Mouse (Mus musculus) midbrain, embryonic 11.5 days (tissue): ENCODE measurements around the gene Elovl4. TPM values are rescaled to one million over a fixed set of nuclear protein-coding genes. Genes with fewer than 3 reads are reported as not detected.

ENCODE experiments used
- ATAC-seq: fragments of 200-750 bp; cut with Nextera tagmentation; 2 replicates; pipeline ENCODE4 v1.8.0; 2017; ENCODE audit warnings: moderate TSS enrichment, moderate library complexity; ENCODE audit not compliant: low FRiP score
- DNase-seq: peaks from one replicate; pipeline ENCODE4 v3.0.0; 2015; ENCODE audit warnings: low spot score; ENCODE audit errors: missing footprints
- H3K27ac ChIP-seq: fragments of 300-500 bp; sonication (generic); 2 replicates; pipeline ENCODE4 v1.5.1; 2014; ENCODE audit warnings: low read depth, low read length
- H3K27me3 ChIP-seq: fragments of 300-500 bp; sonication (generic); 2 replicates; pipeline ENCODE4 v1.6.1; 2014; ENCODE audit warnings: mild to moderate bottlenecking, low read length, moderate library complexity, mixed read lengths; ENCODE audit not compliant: control insufficient read depth, insufficient read depth
- H3K36me3 ChIP-seq: fragments of 300-500 bp; sonication (generic); 2 replicates; pipeline ENCODE4 v1.6.1; 2014; ENCODE audit warnings: mild to moderate bottlenecking, low read length, moderate library complexity, mixed read lengths; ENCODE audit not compliant: control insufficient read depth, insufficient read depth
- H3K4me1 ChIP-seq: fragments of 300-500 bp; sonication (generic); 2 replicates; pipeline ENCODE4 v1.6.1; 2014; ENCODE audit warnings: low read length; ENCODE audit not compliant: control insufficient read depth, insufficient read depth
- H3K4me2 ChIP-seq: fragments of 300-500 bp; sonication (generic); 2 replicates; pipeline ENCODE4 v1.6.1; 2014; ENCODE audit warnings: mild to moderate bottlenecking, moderate library complexity
- H3K4me3 ChIP-seq: fragments of 300-500 bp; sonication (generic); 2 replicates; pipeline ENCODE4 v1.5.1; 2014; ENCODE audit warnings: low read depth, low read length
- H3K9ac ChIP-seq: fragments of 300-500 bp; sonication (generic); 2 replicates; pipeline ENCODE4 v1.6.1; 2014; ENCODE audit warnings: low read length
- H3K9me3 ChIP-seq: fragments of 300-500 bp; sonication (generic); 2 replicates; pipeline ENCODE4 v1.6.1; 2016; ENCODE audit warnings: low read length; ENCODE audit not compliant: control insufficient read depth
- WGBS: fragments of 180-500 bp; shearing (Covaris S2); extraction: QIAGEN DNeasy Blood & Tissue Kit; methylation state at CpG from one replicate; pipeline ENCODE4 v1.1.7; 2014; 5-methylcytosine and 5-hydroxymethylcytosine counted together
- polyA plus RNA-seq: library from polyadenylated mRNA; unstranded; fragments of >200 nt; fragmentation: Nextera tagmentation; extraction: Ambion mirVana; gene quantifications from 2 replicates; pipeline ENCODE4 v1.2.1, GENCODE M21; 2014

Gene Elovl4
- 45.2 and 51.4 TPM in 2 replicates for polyA plus RNA-seq

DNA sequence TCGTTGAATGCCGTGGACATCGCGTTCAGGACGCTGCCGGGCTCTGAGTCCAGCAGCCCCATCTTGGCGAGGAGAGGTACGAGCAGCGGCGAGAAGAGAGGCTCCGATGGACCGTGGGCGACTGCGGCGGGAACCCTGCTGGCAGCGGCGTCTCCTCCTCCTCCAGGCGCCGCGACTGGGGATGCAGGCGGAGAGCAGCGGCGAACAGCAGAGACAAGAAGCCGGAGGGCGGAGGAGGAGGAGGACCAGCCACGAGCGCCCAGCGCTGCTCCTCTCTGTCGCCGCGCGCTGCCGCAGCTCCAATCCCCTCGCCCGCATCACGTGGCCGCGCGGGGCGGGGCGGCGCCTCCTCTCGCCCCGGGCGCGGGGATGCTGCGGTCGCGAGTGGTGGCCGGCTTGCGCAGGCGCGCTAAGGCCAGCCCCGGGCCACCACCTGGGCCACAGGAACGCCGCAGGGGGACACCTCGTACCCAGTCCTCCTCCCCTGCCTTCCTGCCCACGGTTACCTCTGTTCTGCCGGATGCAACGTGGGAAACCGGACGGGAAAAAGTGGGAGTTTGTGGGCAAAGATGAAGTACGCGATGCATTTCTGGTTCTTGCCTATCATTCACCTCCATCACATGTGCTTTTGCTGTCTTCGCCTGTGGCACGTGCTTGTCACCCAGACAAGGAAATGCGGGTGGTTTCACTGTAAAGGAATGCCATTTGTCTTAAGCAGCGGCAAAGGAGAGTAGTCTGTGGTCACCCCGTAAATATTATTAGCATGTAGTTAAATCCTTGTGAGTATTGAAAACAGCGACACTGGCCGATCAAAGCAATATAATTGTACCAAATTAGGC lies at the start of gene Elovl4:
TSS of gene Elovl4 (minus strand) at position 301 of the 839 bp plus-strand sequence.
- Histone ChIP-seq H3K4me1 (peaks cover 11% of the 10 kb centered on the region), H3K9ac (peak within 1 kb of the TSS; percentile 81), H3K4me3 (peak within 1 kb of the TSS; percentile 75), H3K27ac (peak within 1 kb of the TSS; percentile 80), H3K27me3 (no peaks in the 10 kb centered on the region; the same call in 1 of the 2 replicates), H3K4me2 (peak within 1 kb of the TSS; percentile 73), H3K36me3 (no peaks in the 10 kb centered on the region), H3K9me3 (no peaks in the 10 kb centered on the region)
- ATAC-seq, result peak; percentile 93
- 3% methylated on average over 63 of the region's 71 CpGs for whole genome bisulfite sequencing
- no peak for DNase-seq

GRCm38 (mm10) chr9:83852464-83852863 lies 46.4 kb upstream of the Elovl4 start:
- no peak overlapping the region for H3K4me3 ChIP-seq
- no peak overlapping the region for H3K27ac ChIP-seq
- WGBS, result 89% methylated on average over 3 of the region's 3 CpGs
- no peaks in the 10 kb centered on the region for H3K4me1 ChIP-seq
- ATAC-seq (no peak), DNase-seq (peak; percentile 17)
- H3K9me3 ChIP-seq, result no peaks in the 10 kb centered on the region
- H3K36me3 ChIP-seq, result peaks cover 7% of the 10 kb centered on the region; the same call in 1 of the 2 replicates
- H3K27me3 ChIP-seq, result no peaks in the 10 kb centered on the region
- no peak overlapping the region for H3K4me2 ChIP-seq
- H3K9ac ChIP-seq, result no peak overlapping the region

DNA sequence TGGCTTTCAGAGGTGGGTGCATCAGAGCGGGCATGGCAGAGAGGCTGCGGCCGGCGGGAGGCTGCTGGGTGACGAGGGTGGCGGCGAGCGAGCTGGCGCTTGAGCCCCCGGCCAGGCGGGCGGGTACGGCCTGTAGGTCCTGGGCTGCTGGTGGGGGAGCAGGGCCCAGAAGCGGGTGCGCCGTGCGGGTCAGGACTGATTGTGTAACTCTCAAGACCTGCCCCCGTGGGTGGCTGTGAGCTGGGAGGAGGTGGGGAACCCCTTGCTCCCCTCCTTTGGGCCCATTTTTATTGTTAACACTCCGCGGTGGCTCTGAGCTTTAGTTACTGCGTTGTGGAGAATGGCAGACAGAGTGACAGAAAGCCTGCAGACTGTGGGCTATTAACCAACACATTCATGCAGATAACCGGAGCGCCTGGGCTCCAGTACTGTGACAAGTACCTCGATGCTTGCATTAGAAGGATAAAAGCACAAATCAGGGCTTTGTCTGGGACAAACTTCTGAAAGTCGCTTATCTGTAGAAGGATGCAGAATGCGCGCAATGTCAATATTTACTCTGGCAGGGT lies 28.8 kb upstream of the Elovl4 start:
- DNase-seq, result peak; percentile 93
- peak overlapping the region; percentile 90 for H3K4me3 ChIP-seq
- H3K9ac ChIP-seq, result peak overlapping the region; percentile 71
- H3K27me3 ChIP-seq, result no peaks in the 10 kb centered on the region
- no peak; the same call in 1 of the 2 replicates for ATAC-seq
- H3K27ac ChIP-seq, result no peak overlapping the region
- peaks cover 7% of the 10 kb centered on the region for H3K4me1 ChIP-seq
- no peaks in the 10 kb centered on the region for H3K9me3 ChIP-seq
- peak overlapping the region; percentile 66 for H3K4me2 ChIP-seq
- H3K36me3 ChIP-seq, result peaks cover 2% of the 10 kb centered on the region; the same call in 1 of the 2 replicates
- 1% methylated on average over 27 of the region's 27 CpGs for WGBS

- Histone ChIP-seq H3K36me3 (peaks cover 2% of the 10 kb centered on the region; the same call in 1 of the 2 replicates), H3K27ac (peak within 1 kb of the TSS; percentile 88), H3K9ac (peak within 1 kb of the TSS; percentile 71), H3K9me3 (no peaks in the 10 kb centered on the region), H3K4me3 (peak within 1 kb of the TSS; percentile 90), H3K4me2 (peak within 1 kb of the TSS; percentile 66), H3K27me3 (no peaks in the 10 kb centered on the region), H3K4me1 (peaks cover 7% of the 10 kb centered on the region)
- 1% methylated on average over 38 of the region's 38 CpGs for WGBS
- peak; percentile 99 for ATAC-seq
- peak; percentile 98 for DNase-seq
Measured at GRCm38 (mm10) chr9:83833811-83834747, 28.0 kb upstream of the Elovl4 start, which contains the start of gene Ttk. Gene Ttk, plus strand, starts transcription at chr9:83834689.

DNA sequence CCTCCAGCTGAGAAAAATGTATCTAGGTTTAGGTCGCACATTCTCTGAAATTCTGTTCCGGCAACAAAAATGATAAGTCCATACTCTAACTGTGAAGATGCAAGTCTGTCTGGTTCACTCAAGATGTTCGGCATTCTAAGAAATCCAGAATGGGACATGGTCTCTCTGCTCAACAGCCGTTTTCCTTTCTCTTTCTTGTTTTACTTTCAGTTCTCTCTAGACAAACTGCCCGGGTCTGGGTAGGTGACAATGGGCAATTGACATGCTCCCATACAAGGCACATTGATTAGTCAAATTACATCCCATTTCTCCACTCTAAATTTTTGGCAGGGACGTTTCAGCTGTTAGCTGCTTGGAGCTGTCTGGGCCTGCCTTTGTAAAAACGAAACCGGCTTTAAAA lies 25.1 kb upstream of the Elovl4 start:
- H3K4me2 ChIP-seq, result no peak overlapping the region
- H3K9ac ChIP-seq, result no peak overlapping the region
- ATAC-seq (no peak), DNase-seq (no peak)
- H3K36me3 ChIP-seq, result no peaks in the 10 kb centered on the region
- 87% methylated on average over 8 of the region's 8 CpGs for WGBS
- H3K4me3 ChIP-seq, result no peak overlapping the region
- no peak overlapping the region for H3K27ac ChIP-seq
- H3K4me1 ChIP-seq, result peaks cover 7% of the 10 kb centered on the region
- no peaks in the 10 kb centered on the region for H3K27me3 ChIP-seq
- H3K9me3 ChIP-seq, result no peaks in the 10 kb centered on the region

- Histone ChIP-seq H3K4me1 (no peaks in the 10 kb centered on the region), H3K4me2 (no peak overlapping the region), H3K27me3 (no peaks in the 10 kb centered on the region), H3K9me3 (no peaks in the 10 kb centered on the region), H3K27ac (no peak overlapping the region), H3K4me3 (no peak overlapping the region), H3K36me3 (no peaks in the 10 kb centered on the region), H3K9ac (no peak overlapping the region)
- ATAC-seq, result no peak
- 81% methylated on average over 5 of the region's 5 CpGs for WGBS
- DNase-seq, result no peak
Measured at GRCm38 (mm10) chr9:83829896-83830295, 23.8 kb upstream of the Elovl4 start.

DNA sequence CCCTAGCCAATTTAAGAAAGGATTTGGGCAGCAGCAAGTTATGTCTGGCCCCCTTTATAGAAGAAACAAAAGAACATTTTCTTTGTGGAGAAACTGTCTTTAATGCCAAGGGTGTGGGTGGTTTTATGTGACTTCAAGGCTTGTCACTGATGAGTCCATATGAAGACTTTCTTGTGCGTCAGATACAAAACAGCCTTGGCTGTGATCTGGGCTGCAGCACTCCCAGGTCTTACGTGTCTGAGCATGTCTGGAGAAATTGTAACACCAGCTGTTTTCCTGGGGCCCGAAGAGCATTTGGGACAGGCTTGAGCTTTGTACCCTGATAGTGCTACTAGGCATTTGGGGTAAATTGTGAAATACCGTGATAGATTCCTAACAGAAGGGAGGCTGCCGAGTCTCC lies 16.8 kb upstream of the Elovl4 start:
- DNase-seq (no peak), ATAC-seq (no peak)
- no peak overlapping the region for H3K4me3 ChIP-seq
- no peaks in the 10 kb centered on the region for H3K27me3 ChIP-seq
- no peak overlapping the region for H3K4me2 ChIP-seq
- no peak overlapping the region for H3K9ac ChIP-seq
- H3K4me1 ChIP-seq, result no peaks in the 10 kb centered on the region
- H3K27ac ChIP-seq, result no peak overlapping the region
- 87% methylated on average over 5 of the region's 5 CpGs for WGBS
- no peaks in the 10 kb centered on the region for H3K9me3 ChIP-seq
- no peaks in the 10 kb centered on the region for H3K36me3 ChIP-seq

DNA sequence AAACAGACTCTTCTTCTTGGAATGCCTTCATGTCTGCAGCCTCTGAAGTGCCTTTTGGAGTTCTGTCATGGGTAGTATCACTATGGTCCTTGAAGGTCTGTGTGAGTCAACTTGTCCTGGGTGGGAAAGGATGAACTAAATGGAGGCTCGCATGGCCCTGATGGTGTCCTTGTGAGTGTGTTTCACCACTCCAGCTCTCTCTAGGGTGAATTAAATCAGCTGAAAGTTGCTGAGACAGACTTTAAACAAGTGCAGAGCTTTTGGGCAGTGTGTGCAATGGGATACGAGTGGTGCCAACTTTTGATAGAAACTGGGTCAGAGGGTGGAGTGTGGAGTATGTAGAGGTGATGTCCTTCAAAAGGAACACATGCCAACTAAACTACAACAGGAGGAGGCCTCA lies 14.9 kb upstream of the Elovl4 start:
- Histone ChIP-seq H3K4me3 (no peak overlapping the region), H3K9ac (no peak overlapping the region), H3K27me3 (no peaks in the 10 kb centered on the region), H3K4me1 (no peaks in the 10 kb centered on the region), H3K9me3 (no peaks in the 10 kb centered on the region), H3K36me3 (no peaks in the 10 kb centered on the region), H3K4me2 (no peak overlapping the region), H3K27ac (no peak overlapping the region)
- ATAC-seq, result no peak
- 87% methylated on average over 2 of the region's 2 CpGs for WGBS
- DNase-seq, result no peak
